Mouse (Mus musculus): ENCODE data around the gene Tent4b. TPM values are rescaled to one million over a fixed set of nuclear protein-coding genes. Genes with fewer than 3 reads are reported as not detected.

Gene Tent4b
- total and polyA plus RNA-seq, 2 experiments from 2014 or later, result 8.9 to 34.9 TPM

- H3K9ac ChIP-seq (replicated peaks; ENCODE audit: low read length, poor library complexity, severe bottlenecking), result no peak overlapping the region
- no peaks in the 10 kb centered on the region for H3K4me1 ChIP-seq (ENCODE audit: insufficient read depth, low read length)
- no peak for DNase-seq (ENCODE audit: low spot score)
- no peaks in the 10 kb centered on the region for H3K9me3 ChIP-seq (ENCODE audit: low read length)
- H3K4me3 ChIP-seq (ENCODE audit: low read depth, low read length), result no peak overlapping the region
- no peak for TF ChIP-seq CTCF (IDR thresholded peaks at IDR 0.05)
- 66% methylated on average over 7 of the region's 7 CpGs for WGBS
- ATAC-seq (ENCODE audit: low FRiP score), result no peak
- no peaks in the 10 kb centered on the region for H3K36me3 ChIP-seq (ENCODE audit: insufficient read depth, low read length)
- H3K27ac ChIP-seq (ENCODE audit: low read depth, low read length), result no peak overlapping the region
- no peak overlapping the region for H3K4me2 ChIP-seq (ENCODE audit: low read depth, low read length, poor library complexity, severe bottlenecking)
- H3K27me3 ChIP-seq (ENCODE audit: insufficient read depth, low read length), result no peaks in the 10 kb centered on the region
Observed at GRCm38 (mm10) chr8:88284738-88285137, 85.7 kb downstream of the Tent4b start.

- DNase-seq (ENCODE audit: low spot score), result no peak
- Histone ChIP-seq H3K27me3 (ENCODE audit: insufficient read depth, low read length) (no peaks in the 10 kb centered on the region), H3K9ac (replicated peaks; ENCODE audit: low read length, poor library complexity, severe bottlenecking) (no peak overlapping the region), H3K4me3 (ENCODE audit: low read depth, low read length) (no peak overlapping the region), H3K4me2 (ENCODE audit: low read depth, low read length, poor library complexity, severe bottlenecking) (no peak overlapping the region), H3K36me3 (ENCODE audit: insufficient read depth, low read length) (no peaks in the 10 kb centered on the region), H3K4me1 (ENCODE audit: insufficient read depth, low read length) (no peaks in the 10 kb centered on the region), H3K27ac (ENCODE audit: low read depth, low read length) (no peak overlapping the region), H3K9me3 (ENCODE audit: low read length) (no peaks in the 10 kb centered on the region)
- 92% methylated on average over 7 of the region's 8 CpGs for WGBS
- 0 out of 2 replicates have a peak, but pooled peaks have one; percentile 8 for TF ChIP-seq CTCF (IDR thresholded peaks at IDR 0.05)
- ATAC-seq (ENCODE audit: low FRiP score), result no peak
Observed at GRCm38 (mm10) chr8:88285469-88286356, 86.7 kb downstream of the Tent4b start.

GRCm38 (mm10) chr8:88286421-88286960, 87.5 kb downstream of the Tent4b start:
- Histone ChIP-seq H3K4me1 (ENCODE audit: insufficient read depth, low read length) (no peaks in the 10 kb centered on the region), H3K27ac (ENCODE audit: low read depth, low read length) (no peak overlapping the region), H3K27me3 (ENCODE audit: insufficient read depth, low read length) (no peaks in the 10 kb centered on the region), H3K36me3 (ENCODE audit: insufficient read depth, low read length) (no peaks in the 10 kb centered on the region), H3K4me2 (ENCODE audit: low read depth, low read length, poor library complexity, severe bottlenecking) (no peak overlapping the region), H3K9ac (replicated peaks; ENCODE audit: low read length, poor library complexity, severe bottlenecking) (no peak overlapping the region), H3K9me3 (ENCODE audit: low read length) (no peaks in the 10 kb centered on the region), H3K4me3 (ENCODE audit: low read depth, low read length) (no peak overlapping the region)
- ATAC-seq (ENCODE audit: low FRiP score) (no peak), DNase-seq (ENCODE audit: low spot score) (no peak)
- 90% methylated on average over 14 of the region's 14 CpGs for WGBS
- TF ChIP-seq CTCF (IDR thresholded peaks at IDR 0.05), result no peak

- Histone ChIP-seq H3K9ac (replicated peaks; ENCODE audit: low read length, poor library complexity, severe bottlenecking) (no peak overlapping the region), H3K4me2 (ENCODE audit: low read depth, low read length, poor library complexity, severe bottlenecking) (no peak overlapping the region), H3K4me3 (ENCODE audit: low read depth, low read length) (no peak overlapping the region), H3K27me3 (ENCODE audit: insufficient read depth, low read length) (no peaks in the 10 kb centered on the region), H3K4me1 (ENCODE audit: insufficient read depth, low read length) (no peaks in the 10 kb centered on the region), H3K36me3 (ENCODE audit: insufficient read depth, low read length) (no peaks in the 10 kb centered on the region), H3K27ac (ENCODE audit: low read depth, low read length) (no peak overlapping the region), H3K9me3 (ENCODE audit: low read length) (no peaks in the 10 kb centered on the region)
- TF ChIP-seq CTCF (IDR thresholded peaks at IDR 0.05), result no peak
- ATAC-seq (ENCODE audit: low FRiP score) (no peak), DNase-seq (ENCODE audit: low spot score) (no peak)
- WGBS, result 77% methylated on average over 12 of the region's 12 CpGs
Observed at GRCm38 (mm10) chr8:88288622-88289242, 89.7 kb downstream of the Tent4b start.

- H3K36me3 ChIP-seq (ENCODE audit: insufficient read depth, low read length), result no peaks in the 10 kb centered on the region
- no peak for ATAC-seq (ENCODE audit: low FRiP score)
- H3K4me2 ChIP-seq (ENCODE audit: low read depth, low read length, poor library complexity, severe bottlenecking), result no peak overlapping the region
- TF ChIP-seq CTCF (IDR thresholded peaks at IDR 0.05), result no peak
- H3K9me3 ChIP-seq (ENCODE audit: low read length), result no peaks in the 10 kb centered on the region
- H3K9ac ChIP-seq (replicated peaks; ENCODE audit: low read length, poor library complexity, severe bottlenecking), result no peak overlapping the region
- H3K27me3 ChIP-seq (ENCODE audit: insufficient read depth, low read length), result no peaks in the 10 kb centered on the region
- WGBS, result 74% methylated on average over 1 of the region's 1 CpGs
- H3K4me3 ChIP-seq (ENCODE audit: low read depth, low read length), result no peak overlapping the region
- DNase-seq (ENCODE audit: low spot score), result no peak
- no peaks in the 10 kb centered on the region for H3K4me1 ChIP-seq (ENCODE audit: insufficient read depth, low read length)
- H3K27ac ChIP-seq (ENCODE audit: low read depth, low read length), result no peak overlapping the region
Observed at GRCm38 (mm10) chr8:88289901-88290300, 90.9 kb downstream of the Tent4b start.
